Mouse (Mus musculus): Measurements from ENCODE around the gene Traf2. TPM values are rescaled to one million over a fixed set of nuclear protein-coding genes. Genes with fewer than 3 reads are reported as not detected.
A peak's percentile ranks its signal among the peaks of the same experiment; 100 is the strongest.

The Traf2 gene
- polyA plus RNA-seq, 1 experiment from 2014 or later: 16.8 TPM

DNA sequence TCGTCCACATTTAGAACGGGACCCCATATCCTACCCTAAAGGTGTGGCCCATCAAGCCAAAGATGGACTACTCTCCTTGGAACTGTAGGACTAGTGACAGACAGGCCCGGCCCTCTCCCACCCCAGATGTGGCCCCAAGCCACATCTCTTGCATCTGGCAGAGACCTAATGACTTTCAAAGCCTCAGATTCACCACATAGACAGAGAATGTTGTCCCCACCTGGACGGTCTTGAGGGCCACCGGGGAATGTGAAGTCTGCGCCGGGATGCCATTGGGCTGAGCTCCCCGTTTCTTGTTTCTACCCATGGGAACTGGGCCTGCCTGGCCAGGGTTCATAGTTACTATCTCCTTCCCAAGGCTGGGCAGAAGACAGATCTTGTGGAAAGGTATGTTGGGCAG lies 69.2 kb downstream of the Traf2 start:
- Histone ChIP-seq H3K4me2 (ENCODE audit: low read length) (no peak overlapping the region), H3K4me1 (ENCODE audit: control insufficient read depth, insufficient read depth, low read depth, low read length) (no peaks in the 10 kb centered on the region; the same call in 1 of the 2 replicates), H3K9me3 (ENCODE audit: control insufficient read depth, low read length) (no peaks in the 10 kb centered on the region), H3K36me3 (ENCODE audit: control insufficient read depth, insufficient read depth, low read length) (no peaks in the 10 kb centered on the region), H3K27ac (ENCODE audit: low read depth, low read length) (no peak overlapping the region), H3K27me3 (replicated peaks; ENCODE audit: control insufficient read depth, insufficient read depth, low read length) (no peaks in the 10 kb centered on the region), H3K4me3 (ENCODE audit: low read length) (no peak overlapping the region), H3K9ac (ENCODE audit: low read depth, low read length) (no peak overlapping the region)
- WGBS: 90% methylated on average over 8 of the region's 8 CpGs
- no peak for ATAC-seq

- H3K27me3 ChIP-seq (replicated peaks; ENCODE audit: control insufficient read depth, insufficient read depth, low read length): no peaks in the 10 kb centered on the region
- peaks cover 10% of the 10 kb centered on the region for H3K4me1 ChIP-seq (ENCODE audit: control insufficient read depth, insufficient read depth, low read depth, low read length)
- H3K4me2 ChIP-seq (ENCODE audit: low read length): no peak overlapping the region
- H3K9ac ChIP-seq (ENCODE audit: low read depth, low read length): no peak overlapping the region
- no peak overlapping the region for H3K27ac ChIP-seq (ENCODE audit: low read depth, low read length)
- no peaks in the 10 kb centered on the region for H3K9me3 ChIP-seq (ENCODE audit: control insufficient read depth, low read length)
- no peak for ATAC-seq
- H3K4me3 ChIP-seq (ENCODE audit: low read length): no peak overlapping the region
- WGBS: 89% methylated on average over 2 of the region's 2 CpGs
- H3K36me3 ChIP-seq (ENCODE audit: control insufficient read depth, insufficient read depth, low read length): no peaks in the 10 kb centered on the region
Measured at GRCm38 (mm10) chr2:25472550-25472949, 74.2 kb downstream of the Traf2 start.

- Histone ChIP-seq H3K9ac (ENCODE audit: low read depth, low read length) (peak within 1 kb of the TSS; percentile 33; the same call in 1 of the 2 replicates), H3K4me3 (ENCODE audit: low read length) (no peak within 1 kb of the TSS), H3K36me3 (ENCODE audit: control insufficient read depth, insufficient read depth, low read length) (no peaks in the 10 kb centered on the region), H3K27ac (ENCODE audit: low read depth, low read length) (peak within 1 kb of the TSS; percentile 65), H3K27me3 (replicated peaks; ENCODE audit: control insufficient read depth, insufficient read depth, low read length) (no peaks in the 10 kb centered on the region), H3K4me1 (ENCODE audit: control insufficient read depth, insufficient read depth, low read depth, low read length) (peaks cover 10% of the 10 kb centered on the region), H3K4me2 (ENCODE audit: low read length) (no peak within 1 kb of the TSS), H3K9me3 (ENCODE audit: control insufficient read depth, low read length) (no peaks in the 10 kb centered on the region)
- no peak for ATAC-seq
- 60% methylated on average over 6 of the region's 6 CpGs for WGBS
Measured at GRCm38 (mm10) chr2:25469969-25470368, 76.8 kb downstream of the Traf2 start, which contains the start of gene Ptgds. TSS of gene Ptgds (minus strand) at chr2:25470046.

- ATAC-seq: peak; percentile 74
- Histone ChIP-seq H3K4me1 (ENCODE audit: control insufficient read depth, insufficient read depth, low read depth, low read length) (peaks cover 10% of the 10 kb centered on the region), H3K27me3 (replicated peaks; ENCODE audit: control insufficient read depth, insufficient read depth, low read length) (no peaks in the 10 kb centered on the region), H3K9ac (ENCODE audit: low read depth, low read length) (peak overlapping the region; percentile 33; the same call in 1 of the 2 replicates), H3K4me2 (ENCODE audit: low read length) (no peak overlapping the region), H3K9me3 (ENCODE audit: control insufficient read depth, low read length) (no peaks in the 10 kb centered on the region), H3K27ac (ENCODE audit: low read depth, low read length) (peak overlapping the region; percentile 65), H3K4me3 (ENCODE audit: low read length) (no peak overlapping the region), H3K36me3 (ENCODE audit: control insufficient read depth, insufficient read depth, low read length) (no peaks in the 10 kb centered on the region)
- 66% methylated on average over 10 of the region's 10 CpGs for WGBS
Measured at GRCm38 (mm10) chr2:25468962-25469915, 77.5 kb downstream of the Traf2 start.

Other genes starting within 250 kb of the Traf2 start
- gene Grin1, start 227.8 kb downstream of the Traf2 start, polyA plus RNA-seq (2015; fragmentation: Nextera tagmentation; extraction: Ambion mirVana): 56.9 and 65.8 TPM in 2 replicates
- 41.6 and 48.3 TPM in 2 replicates for gene Man1b1, start 214.6 kb downstream of the Traf2 start, polyA plus RNA-seq (2015; fragmentation: Nextera tagmentation; extraction: Ambion mirVana)
- gene Dpp7, start 190.6 kb downstream of the Traf2 start, polyA plus RNA-seq (2015; fragmentation: Nextera tagmentation; extraction: Ambion mirVana): 26.4 and 27.8 TPM in 2 replicates
- 8.8 and 10.9 TPM in 2 replicates for gene Uap1l1, start 181.3 kb downstream of the Traf2 start, polyA plus RNA-seq (2015; fragmentation: Nextera tagmentation; extraction: Ambion mirVana)
- gene Sapcd2, start 174.6 kb downstream of the Traf2 start, polyA plus RNA-seq (2015; fragmentation: Nextera tagmentation; extraction: Ambion mirVana): 15.7 and 17.2 TPM in 2 replicates
- 6.7 and 7.4 TPM in 2 replicates for gene Entpd2, start 151.1 kb downstream of the Traf2 start, polyA plus RNA-seq (2015; fragmentation: Nextera tagmentation; extraction: Ambion mirVana)
- 481 and 505 TPM in 2 replicates for gene Npdc1, start 147.6 kb downstream of the Traf2 start, polyA plus RNA-seq (2015; fragmentation: Nextera tagmentation; extraction: Ambion mirVana)
- 0.19 and 0.23 TPM in 2 replicates for gene Fut7, start 123.7 kb downstream of the Traf2 start, polyA plus RNA-seq (2015; fragmentation: Nextera tagmentation; extraction: Ambion mirVana)
- gene Abca2, start 118.2 kb downstream of the Traf2 start, polyA plus RNA-seq (2015; fragmentation: Nextera tagmentation; extraction: Ambion mirVana): 13.5 and 15.5 TPM in 2 replicates
- 3.4 and 4.1 TPM in 2 replicates for gene Clic3, start 90.1 kb downstream of the Traf2 start, polyA plus RNA-seq (2015; fragmentation: Nextera tagmentation; extraction: Ambion mirVana)
- gene Paxx, start 85.8 kb downstream of the Traf2 start, polyA plus RNA-seq (2015; fragmentation: Nextera tagmentation; extraction: Ambion mirVana): 117 and 134 TPM in 2 replicates
- gene Ptgds, start 76.9 kb downstream of the Traf2 start, polyA plus RNA-seq (2015; fragmentation: Nextera tagmentation; extraction: Ambion mirVana): 904 and 1,173 TPM in 2 replicates
- not detected in 2 replicates for gene Lcn12, start 53.0 kb downstream of the Traf2 start, polyA plus RNA-seq (2015; fragmentation: Nextera tagmentation; extraction: Ambion mirVana)
- 136 and 153 TPM in 2 replicates for gene Fbxw5, start 46.2 kb downstream of the Traf2 start, polyA plus RNA-seq (2015; fragmentation: Nextera tagmentation; extraction: Ambion mirVana)
- gene C8g, start 45.2 kb downstream of the Traf2 start, polyA plus RNA-seq (2015; fragmentation: Nextera tagmentation; extraction: Ambion mirVana): 6.1 and 6.6 TPM in 2 replicates
- 384 and 413 TPM in 2 replicates for gene Edf1, start 10.9 kb upstream of the Traf2 start, polyA plus RNA-seq (2015; fragmentation: Nextera tagmentation; extraction: Ambion mirVana)
- 1.8 and 3.7 TPM in 2 replicates for gene Mamdc4, start 27.9 kb upstream of the Traf2 start, polyA plus RNA-seq (2015; fragmentation: Nextera tagmentation; extraction: Ambion mirVana)
- gene Phpt1, start 28.3 kb upstream of the Traf2 start, polyA plus RNA-seq (2015; fragmentation: Nextera tagmentation; extraction: Ambion mirVana): 164 and 178 TPM in 2 replicates
- 12.0 and 15.1 TPM in 2 replicates for gene Ajm1, start 34.8 kb upstream of the Traf2 start, polyA plus RNA-seq (2015; fragmentation: Nextera tagmentation; extraction: Ambion mirVana)
- gene Rabl6, start 61.6 kb upstream of the Traf2 start, polyA plus RNA-seq (2015; fragmentation: Nextera tagmentation; extraction: Ambion mirVana): 65.3 and 71.8 TPM in 2 replicates
- gene Ccdc183, start 70.7 kb upstream of the Traf2 start, polyA plus RNA-seq (2015; fragmentation: Nextera tagmentation; extraction: Ambion mirVana): 0.13 and 0.34 TPM in 2 replicates
- gene Tmem141, start 75.1 kb upstream of the Traf2 start, polyA plus RNA-seq (2015; fragmentation: Nextera tagmentation; extraction: Ambion mirVana): 54.6 and 66.8 TPM in 2 replicates
- gene Fcna, start 81.1 kb upstream of the Traf2 start, polyA plus RNA-seq (2015; fragmentation: Nextera tagmentation; extraction: Ambion mirVana): 4.6 and 4.8 TPM in 2 replicates
- not detected in 2 replicates for gene Lcn8, start 106.2 kb upstream of the Traf2 start, polyA plus RNA-seq (2015; fragmentation: Nextera tagmentation; extraction: Ambion mirVana)
- gene Lcn5, start 111.0 kb upstream of the Traf2 start, polyA plus RNA-seq (2015; fragmentation: Nextera tagmentation; extraction: Ambion mirVana): not detected in 2 replicates
- not detected in 2 replicates for gene Lcn6, start 129.8 kb upstream of the Traf2 start, polyA plus RNA-seq (2015; fragmentation: Nextera tagmentation; extraction: Ambion mirVana)
- gene Lcn10, start 135.8 kb upstream of the Traf2 start, polyA plus RNA-seq (2015; fragmentation: Nextera tagmentation; extraction: Ambion mirVana): not detected in 2 replicates
- not detected in 2 replicates for gene Obp2a, start 153.1 kb upstream of the Traf2 start, polyA plus RNA-seq (2015; fragmentation: Nextera tagmentation; extraction: Ambion mirVana)
- gene Bmyc, start 159.8 kb upstream of the Traf2 start, polyA plus RNA-seq (2015; fragmentation: Nextera tagmentation; extraction: Ambion mirVana): 164 and 182 TPM in 2 replicates
- gene Obp2b, start 190.1 kb upstream of the Traf2 start, polyA plus RNA-seq (2015; fragmentation: Nextera tagmentation; extraction: Ambion mirVana): not detected in 2 replicates
- not detected in 2 replicates for gene Lcn3, start 218.6 kb upstream of the Traf2 start, polyA plus RNA-seq (2015; fragmentation: Nextera tagmentation; extraction: Ambion mirVana)
- gene Lcn11, start 230.1 kb upstream of the Traf2 start, polyA plus RNA-seq (2015; fragmentation: Nextera tagmentation; extraction: Ambion mirVana): not detected in 2 replicates
- not detected in 2 replicates for gene Gm13539, start 235.3 kb upstream of the Traf2 start, polyA plus RNA-seq (2015; fragmentation: Nextera tagmentation; extraction: Ambion mirVana)